Comparison of ENCODE assay signal across 28 mouse cellular contexts in genomic region chr14:75434576-75434975, GRCm38 (mm10). TPM values are rescaled to one million over a fixed set of nuclear protein-coding genes. Genes with fewer than 3 reads are reported as not detected.
DNase-seq lines count a peak whose midpoint lies in the region; ATAC-seq and TF ChIP-seq lines count a peak whose summit lies in the region.
"Had no signal": no experiment of that assay in that cellular context is flagged by ENCODE, and none has a peak within 500 bp of the region (broad histone marks: within the 10 kb centered on the region; RNA-seq: fewer than 3 reads in every experiment).

No protein-coding gene starts in this region.

- no peak for TF ChIP-seq CTCF in hindbrain, postnatal 0 days (IDR thresholded peaks at IDR 0.05; ENCODE audit: low read depth)

- no peak overlapping the region for H3K4me3 ChIP-seq in forebrain, embryonic 13.5 days
- H3K4me3 ChIP-seq in forebrain, embryonic 16.5 days (replicated peaks; ENCODE audit: low read length) = no peak overlapping the region
- no peak overlapping the region for H3K4me3 ChIP-seq in hindbrain, postnatal 0 days (ENCODE audit: low read length)
- no peak overlapping the region for H3K4me3 ChIP-seq in hindbrain, embryonic 13.5 days
- H3K4me3 ChIP-seq: forebrain, embryonic 10.5 days; gastrocnemius, adult 2 months; heart, adult 2 months; heart, embryonic 13.5 days; limb, embryonic 10.5 days; limb, embryonic 15.5 days; liver, embryonic 13.5 days; midbrain, embryonic 15.5 days had no signal

- WGBS in forebrain, embryonic 13.5 days = 76% methylated on average over 10 of the region's 10 CpGs
- whole genome bisulfite sequencing in forebrain, embryonic 16.5 days = 59% methylated on average over 10 of the region's 10 CpGs
- WGBS in hindbrain, postnatal 0 days = 59% methylated on average over 10 of the region's 10 CpGs
- 80% methylated on average over 10 of the region's 10 CpGs for WGBS in hindbrain, embryonic 13.5 days

- no peak overlapping the region for H3K4me2 ChIP-seq in forebrain, embryonic 13.5 days
- H3K4me2 ChIP-seq in forebrain, embryonic 16.5 days (ENCODE audit: low read length) = no peak overlapping the region
- no peak overlapping the region for H3K4me2 ChIP-seq in hindbrain, postnatal 0 days (ENCODE audit: low read depth, low read length)
- H3K4me2 ChIP-seq in hindbrain, embryonic 13.5 days = no peak overlapping the region
- H3K4me2 ChIP-seq: heart, embryonic 13.5 days; limb, embryonic 15.5 days; liver, embryonic 13.5 days; midbrain, embryonic 15.5 days had no signal

- no peaks in the 10 kb centered on the region for H3K36me3 ChIP-seq in forebrain, embryonic 13.5 days (ENCODE audit: poor library complexity, severe bottlenecking)
- H3K36me3 ChIP-seq in forebrain, embryonic 16.5 days (ENCODE audit: control insufficient read depth, insufficient read depth) = no peaks in the 10 kb centered on the region
- no peaks in the 10 kb centered on the region for H3K36me3 ChIP-seq in hindbrain, postnatal 0 days (ENCODE audit: insufficient read depth, low read length)
- no peaks in the 10 kb centered on the region for H3K36me3 ChIP-seq in hindbrain, embryonic 13.5 days
- H3K36me3 ChIP-seq: forebrain, embryonic 10.5 days; heart, embryonic 13.5 days; limb, embryonic 10.5 days; limb, embryonic 15.5 days; liver, embryonic 13.5 days; midbrain, embryonic 15.5 days had no signal

- 0 out of 2 replicates have a peak, but pooled peaks have one; percentile 16 for ATAC-seq in forebrain, embryonic 13.5 days
- no peak for ATAC-seq in forebrain, embryonic 16.5 days
- ATAC-seq in hindbrain, postnatal 0 days = no peak
- no peak for ATAC-seq in hindbrain, embryonic 13.5 days (ENCODE audit: low FRiP score)
- ATAC-seq: intestine, embryonic 16.5 days; midbrain, embryonic 15.5 days had no signal

- H3K4me1 ChIP-seq in forebrain, embryonic 13.5 days = peaks cover 30% of the 10 kb centered on the region
- H3K4me1 ChIP-seq in forebrain, embryonic 16.5 days (replicated peaks; ENCODE audit: control insufficient read depth, insufficient read depth, low read length) = peaks cover 19% of the 10 kb centered on the region
- H3K4me1 ChIP-seq in hindbrain, postnatal 0 days (ENCODE audit: insufficient read depth, low read length) = no peaks in the 10 kb centered on the region
- peaks cover 8% of the 10 kb centered on the region; the same call in 1 of the 2 replicates for H3K4me1 ChIP-seq in hindbrain, embryonic 13.5 days (replicated peaks)
- H3K4me1 ChIP-seq: heart, embryonic 13.5 days; limb, embryonic 10.5 days; limb, embryonic 15.5 days; liver, embryonic 13.5 days had no signal

- 0 out of 2 replicates have a peak overlapping the region, but pooled peaks have one; percentile 4 for H3K27ac ChIP-seq in forebrain, embryonic 13.5 days
- no peak overlapping the region for H3K27ac ChIP-seq in forebrain, embryonic 16.5 days (ENCODE audit: low read length)
- 0 out of 2 replicates have a peak overlapping the region, but pooled peaks have one; percentile 3 for H3K27ac ChIP-seq in hindbrain, postnatal 0 days
- no peak overlapping the region for H3K27ac ChIP-seq in hindbrain, embryonic 13.5 days
- H3K27ac ChIP-seq: forebrain, embryonic 10.5 days; gastrocnemius, adult 2 months; heart, adult 2 months; heart, embryonic 13.5 days; kidney, postnatal 0 days; limb, embryonic 10.5 days; limb, embryonic 15.5 days; liver, embryonic 13.5 days; midbrain, embryonic 15.5 days had no signal

- DNase-seq in hindbrain, postnatal 0 days (ENCODE audit: low spot score) = peak; percentile 40
- peak; percentile 33 for DNase-seq in testis, postnatal 10 days (ENCODE audit: low spot score)
- DNase-seq in testis, postnatal 14 days (ENCODE audit: low spot score) = no peak
- no peak for DNase-seq in urinary bladder, postnatal 14 days (ENCODE audit: low spot score)
- DNase-seq: adrenal gland, postnatal 25 days; cerebellum, adult 2 months; gastrocnemius, adult 2 months; gastrocnemius, postnatal 36 days; heart, adult 2 months; heart, postnatal 10 days; kidney, adult 8-10 months; liver, embryonic 13.5 days; lung, adult 18-20 months; lung, postnatal 10 days; right cerebral cortex, postnatal 4 days; thymus, postnatal 25 days had no signal

- no peak overlapping the region for H3K9ac ChIP-seq in forebrain, embryonic 13.5 days
- H3K9ac ChIP-seq in forebrain, embryonic 16.5 days (replicated peaks; ENCODE audit: low read depth, low read length) = no peak overlapping the region
- H3K9ac ChIP-seq in hindbrain, postnatal 0 days (replicated peaks; ENCODE audit: low read length) = no peak overlapping the region
- no peak overlapping the region for H3K9ac ChIP-seq in hindbrain, embryonic 13.5 days
- H3K9ac ChIP-seq: heart, embryonic 13.5 days; limb, embryonic 15.5 days; liver, embryonic 13.5 days; midbrain, embryonic 15.5 days had no signal

- no peaks in the 10 kb centered on the region for H3K27me3 ChIP-seq in forebrain, embryonic 13.5 days
- H3K27me3 ChIP-seq in forebrain, embryonic 16.5 days (replicated peaks; ENCODE audit: control insufficient read depth, insufficient read depth, low read length) = no peaks in the 10 kb centered on the region
- no peaks in the 10 kb centered on the region for H3K27me3 ChIP-seq in hindbrain, postnatal 0 days (ENCODE audit: insufficient read depth, low read length)
- no peaks in the 10 kb centered on the region for H3K27me3 ChIP-seq in hindbrain, embryonic 13.5 days
- H3K27me3 ChIP-seq: heart, embryonic 13.5 days; limb, embryonic 15.5 days; liver, embryonic 13.5 days; midbrain, embryonic 15.5 days had no signal

- no peaks in the 10 kb centered on the region for H3K9me3 ChIP-seq in forebrain, embryonic 13.5 days (replicated peaks)
- H3K9me3 ChIP-seq in forebrain, embryonic 16.5 days (ENCODE audit: control insufficient read depth, low read length) = no peaks in the 10 kb centered on the region
- no peaks in the 10 kb centered on the region for H3K9me3 ChIP-seq in hindbrain, postnatal 0 days (ENCODE audit: low read length)
- no peaks in the 10 kb centered on the region for H3K9me3 ChIP-seq in hindbrain, embryonic 13.5 days
- H3K9me3 ChIP-seq: forebrain, embryonic 10.5 days; heart, embryonic 13.5 days; limb, embryonic 10.5 days; limb, embryonic 15.5 days; liver, embryonic 13.5 days; midbrain, embryonic 15.5 days had no signal

RNA-seq across cellular contexts. Expression of gene Siah3, which starts 21.2 kb away (rescaled TPM):
- polyA plus RNA-seq in forebrain, embryonic 13.5 days (2015; fragmentation: Nextera tagmentation; extraction: Ambion mirVana) = 5.9 and 6.7 TPM in 2 replicates
- 4.1 and 4.4 TPM in 2 replicates for polyA plus RNA-seq in forebrain, embryonic 16.5 days (2015; fragmentation: Nextera tagmentation; extraction: Ambion mirVana)
- 8.2 and 11.1 TPM in 2 replicates for total RNA-seq in hindbrain, postnatal 0 days (2014; rRNA removed)
- polyA plus RNA-seq in hindbrain, postnatal 0 days (2015; fragmentation: Nextera tagmentation; extraction: Ambion mirVana) = 2.5 and 3.1 TPM in 2 replicates
- polyA plus RNA-seq in hindbrain, embryonic 13.5 days (2015; fragmentation: Nextera tagmentation; extraction: Ambion mirVana) = 4.0 and 4.5 TPM in 2 replicates
- total RNA-seq: gastrocnemius, adult 2 months; gastrocnemius, postnatal 36 days; heart, adult 2 months; hematopoietic stem cell, adult 5-6 weeks; neutrophil, adult 5-6 weeks had no signal
- polyA plus RNA-seq: heart, embryonic 13.5 days; limb, embryonic 10.5 days had no signal

Comparison
In these comparisons a context has a peak if more than half of its experiments do, and no peak if none do; other contexts are left out.
1. H3K27ac ChIP-seq: peak in forebrain, embryonic 13.5 days (single experiment) and hindbrain, postnatal 0 days (single experiment); none in forebrain, embryonic 16.5 days (single experiment) and hindbrain, embryonic 13.5 days (single experiment).
2. DNase-seq: peak in hindbrain, postnatal 0 days (single experiment) and testis, postnatal 10 days (single experiment); none in testis, postnatal 14 days (single experiment) and urinary bladder, postnatal 14 days (single experiment).